Mouse (Mus musculus) cortical plate, adult 2 months (tissue): Measurements from ENCODE around the gene Taf8.

ENCODE experiments used
- CTCF ChIP-seq: fragments of 200-500 bp; IDR thresholded peaks from 2 replicates; pipeline ENCODE4 v1.5.1; 2011; ENCODE audit warnings: mild to moderate bottlenecking, control low read depth, low read length; ENCODE audit not compliant: insufficient read depth; ENCODE audit errors: extremely low read depth
- POLR2A ChIP-seq: fragments of 200-500 bp; IDR thresholded peaks from 2 replicates; pipeline ENCODE4 v1.6.1; 2011; ENCODE audit warnings: mild to moderate bottlenecking, low read length, control low read depth; ENCODE audit not compliant: insufficient read depth; ENCODE audit errors: extremely low read depth

DNA sequence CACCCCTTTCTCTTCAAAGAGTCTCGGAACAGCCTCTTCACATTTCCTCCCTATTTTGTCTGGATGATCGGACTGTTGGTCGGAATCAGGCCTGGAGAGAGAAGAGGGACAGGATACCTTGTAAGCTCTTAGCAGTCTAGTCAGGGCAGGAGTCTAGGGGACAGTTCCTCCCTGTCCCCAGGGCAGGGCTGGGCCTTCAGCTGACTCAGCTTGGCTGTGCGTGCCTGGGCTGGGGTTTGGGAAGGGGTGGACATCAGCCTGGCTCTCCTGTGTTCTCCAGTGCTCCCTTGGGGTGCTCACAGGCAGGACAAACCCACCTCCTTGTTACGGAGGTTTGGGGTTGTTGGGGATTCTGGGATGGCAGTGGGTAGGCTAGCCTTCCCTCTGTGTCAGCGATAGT, 63.5 kb downstream of the Taf8 start:
- TF ChIP-seq CTCF (no peak), POLR2A (no peak)
